Mouse (Mus musculus) T-cell, adult 2 months (primary cell): ENCODE results near the gene Fasl.

Source experiments
- DNase-seq: peaks from one replicate; pipeline ENCODE4 v3.0.0; 2022; ENCODE audit warnings: low spot score

The Fasl gene

GRCm38 (mm10) chr1:161756547-161756946 is 31.7 kb downstream of the Fasl start:
- DNase-seq = no peak

- peak; percentile 53 for DNase-seq
Measured at GRCm38 (mm10) chr1:161751311-161751710, 37.0 kb downstream of the Fasl start.

GRCm38 (mm10) chr1:161750471-161751041 is 37.7 kb downstream of the Fasl start:
- peak; percentile 71 for DNase-seq

GRCm38 (mm10) chr1:161748685-161749084 is 39.6 kb downstream of the Fasl start:
- no peak for DNase-seq

- peak; percentile 82 for DNase-seq
Measured at GRCm38 (mm10) chr1:161748138-161748537, 40.2 kb downstream of the Fasl start.

DNA sequence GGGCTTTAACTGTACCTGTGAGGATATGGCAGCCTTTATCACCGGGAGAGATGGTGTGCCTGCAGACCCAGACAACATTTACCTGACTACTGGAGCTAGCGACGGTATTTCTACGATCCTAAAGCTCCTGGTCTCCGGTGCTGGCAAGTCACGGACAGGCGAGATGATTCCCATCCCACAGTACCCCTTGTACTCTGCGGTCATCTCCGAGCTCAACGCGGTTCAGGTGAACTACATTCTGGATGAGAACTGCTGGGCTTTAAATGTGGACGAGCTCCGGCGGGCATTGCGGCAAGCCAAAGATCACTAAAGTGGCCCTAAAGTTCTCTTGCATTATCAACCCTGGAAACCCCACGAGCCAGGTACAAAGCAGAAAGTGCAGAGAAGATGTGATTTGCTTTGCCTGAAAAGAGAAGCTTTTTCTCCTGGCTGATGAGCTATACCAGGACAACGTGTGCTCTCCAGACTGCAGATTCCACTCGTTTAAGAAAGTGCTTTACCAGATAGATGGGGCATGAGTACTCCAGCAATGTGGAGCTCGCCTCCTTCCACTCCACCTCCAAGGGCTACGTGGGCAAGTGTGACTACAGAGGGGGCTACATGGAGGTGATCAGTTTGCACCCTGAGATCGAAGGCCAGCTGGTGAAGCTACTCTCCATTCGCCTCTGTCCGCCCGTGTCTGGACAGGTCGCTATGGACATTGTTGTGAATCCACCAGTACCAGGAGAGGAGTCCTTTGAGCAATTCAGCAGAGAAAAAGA is 41.6 kb downstream of the Fasl start:
- no peak for DNase-seq

GRCm38 (mm10) chr1:161744855-161745254 is 43.4 kb downstream of the Fasl start:
- DNase-seq = no peak

DNA sequence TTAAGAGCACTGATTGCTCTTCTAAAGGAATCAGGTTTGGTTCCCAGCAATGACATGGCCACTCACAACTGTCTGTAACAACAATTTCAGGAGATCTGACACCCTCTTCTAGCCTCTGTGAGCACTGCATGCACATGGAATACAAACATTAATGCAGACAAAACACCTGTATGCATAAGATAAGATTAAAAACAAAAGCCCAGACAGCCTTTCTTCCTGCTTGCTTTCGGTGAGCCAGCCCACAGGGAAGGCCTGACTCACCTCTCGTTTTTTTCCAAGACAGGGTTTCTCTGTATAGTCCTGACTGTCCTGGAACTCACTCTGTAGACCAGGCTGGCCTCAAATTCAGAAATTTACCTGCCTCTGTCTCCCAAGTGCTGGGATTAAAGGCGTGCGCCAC is 44.1 kb downstream of the Fasl start:
- no peak for DNase-seq

DNA sequence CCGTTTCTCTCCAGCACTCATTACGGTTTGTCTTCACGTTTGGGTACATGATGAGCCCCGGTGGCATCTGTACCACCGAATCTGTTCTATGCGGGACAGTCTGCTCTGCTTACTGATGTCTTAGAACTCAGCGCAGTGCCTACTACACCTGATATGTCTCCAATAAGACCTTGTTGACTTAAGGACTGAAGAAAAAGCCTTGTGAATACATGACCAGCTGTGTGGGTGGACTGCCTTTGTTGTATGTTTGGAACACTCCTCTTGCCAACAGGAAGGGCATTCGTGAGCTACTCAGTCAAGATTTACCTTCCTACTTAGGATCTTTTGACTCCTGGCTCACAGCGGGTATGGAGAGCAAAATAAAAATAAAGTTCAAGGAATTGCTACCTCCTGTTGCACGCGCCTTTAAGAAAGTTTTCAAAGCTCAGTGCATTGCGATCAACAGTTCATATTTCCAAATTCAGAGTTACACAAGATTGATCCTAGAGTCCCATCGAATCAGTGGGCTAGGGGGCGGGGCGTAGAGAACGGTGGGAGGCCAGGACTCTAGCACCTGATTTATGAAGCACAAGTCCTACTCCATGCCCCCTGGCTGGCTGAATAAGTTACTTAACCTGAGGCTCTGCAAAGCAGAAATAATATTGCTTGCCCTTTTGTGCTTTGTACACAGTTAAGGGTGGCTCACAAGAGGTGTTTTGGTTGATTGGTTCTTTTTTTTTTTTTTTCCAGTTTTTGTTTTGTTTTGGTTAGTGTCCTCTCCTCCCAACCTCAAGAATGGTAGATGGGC is 45.6 kb downstream of the Fasl start:
- no peak for DNase-seq

GRCm38 (mm10) chr1:161736848-161737247 is 51.4 kb downstream of the Fasl start:
- DNase-seq = peak; percentile 22

DNA sequence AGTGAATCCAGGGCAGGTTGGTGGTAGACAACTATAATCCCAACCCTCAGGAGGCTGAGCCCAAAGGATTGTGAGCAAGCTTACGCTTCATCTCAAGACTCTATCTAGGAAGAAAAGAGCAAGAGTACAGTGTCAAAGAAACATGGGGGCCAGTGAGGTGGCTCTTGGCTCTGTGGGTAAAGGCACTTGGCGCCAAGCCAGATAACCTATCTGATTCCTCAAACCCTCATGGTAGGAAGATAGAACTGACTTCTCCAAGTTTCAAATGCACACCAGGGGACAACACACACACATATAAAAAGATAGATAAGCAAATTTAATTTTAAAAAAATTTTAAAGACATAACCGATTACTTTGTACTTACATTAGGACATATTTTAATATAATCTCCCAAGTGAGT is 52.0 kb downstream of the Fasl start:
- DNase-seq = no peak

DNA sequence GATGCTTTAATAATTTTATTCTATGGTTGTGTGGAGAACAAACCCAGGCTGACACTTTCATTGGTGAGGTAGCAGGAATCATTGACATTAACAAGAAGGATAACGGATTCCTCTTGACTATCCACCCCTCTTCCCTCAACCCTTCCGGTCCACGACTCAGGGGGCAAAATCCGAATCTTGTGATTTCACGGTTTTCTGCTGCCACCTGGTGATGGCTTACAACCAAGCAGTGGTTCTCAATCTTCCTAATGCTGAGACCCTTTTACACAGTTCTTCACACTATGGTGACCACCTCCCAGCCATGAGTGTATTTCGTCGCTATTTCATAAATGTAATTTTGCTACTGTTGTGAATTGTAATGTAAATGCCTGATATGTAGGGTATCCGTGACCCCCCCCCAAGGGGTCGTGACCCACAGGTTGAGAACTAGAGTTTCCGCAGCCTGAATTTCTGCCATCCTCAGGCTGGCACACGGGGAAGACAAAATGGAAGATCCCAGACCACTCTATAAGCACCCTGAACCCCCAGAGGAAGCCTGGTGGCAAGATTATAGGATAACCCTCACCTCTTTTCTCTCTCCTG is 52.7 kb downstream of the Fasl start:
- DNase-seq = peak; percentile 69

DNA sequence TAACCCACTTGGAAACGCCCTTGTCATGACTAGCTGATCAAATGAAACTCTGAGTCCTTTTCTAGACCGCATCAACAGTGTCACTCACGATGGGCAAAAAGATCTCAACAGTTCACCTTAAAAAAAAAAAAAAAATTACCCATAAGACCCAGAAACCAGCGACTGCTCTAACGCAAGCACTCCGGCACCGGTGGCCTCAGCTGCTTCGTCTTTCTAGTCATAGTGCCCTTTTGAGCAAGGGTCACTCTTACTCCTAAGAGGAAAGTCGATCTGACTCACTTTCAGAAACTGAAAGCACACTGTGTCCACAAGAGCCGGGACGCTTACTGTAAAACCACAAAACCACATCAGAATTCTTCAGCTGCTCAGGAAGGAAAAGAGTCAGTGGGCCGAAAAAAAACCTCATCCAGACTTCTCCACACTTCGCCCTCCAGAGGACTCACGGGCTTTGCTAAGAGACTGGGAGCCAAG is 53.5 kb downstream of the Fasl start:
- DNase-seq = peak; percentile 79

DNA sequence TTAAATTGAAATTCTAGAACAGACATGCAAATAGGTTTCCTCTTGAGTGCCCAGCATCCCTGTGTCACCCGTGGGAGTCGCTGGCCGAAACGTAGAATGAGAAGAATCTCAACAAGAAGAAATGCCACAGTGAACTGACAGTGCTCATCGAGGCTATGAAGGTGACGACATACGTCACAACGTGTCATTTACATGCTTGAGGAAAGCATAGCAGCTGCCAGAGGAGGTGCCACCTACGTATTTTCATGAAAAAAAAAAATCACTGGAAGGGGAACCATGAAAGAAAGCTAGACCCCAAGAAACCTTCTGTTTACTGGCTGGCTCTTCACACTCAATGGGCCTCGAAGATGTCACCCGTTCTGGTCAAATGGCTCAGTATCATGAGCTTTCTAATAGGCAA is 54.0 kb downstream of the Fasl start:
- peak; percentile 77 for DNase-seq
